Mouse (Mus musculus) liver, adult 2 months (tissue): ENCODE results near the gene Olfr165. TPM values are rescaled to one million over a fixed set of nuclear protein-coding genes. Genes with fewer than 3 reads are reported as not detected.
"Not testable (repeated sequence)": the region's sequence is repeated elsewhere in the genome, so short reads cannot be mapped to it uniquely, and the experiment has no call there.

Source experiments
- DNase-seq: peaks from one replicate; pipeline ENCODE4 v3.0.0-alpha.2; 2011; ENCODE audit warnings: low read depth, low spot score; ENCODE audit errors: extremely low read depth
- H3K27ac ChIP-seq: fragments of 200-500 bp; replicated peaks from 2 replicates; pipeline ENCODE4 v1.5.1; 2012; ENCODE audit warnings: low read depth, mild to moderate bottlenecking, control low read depth, inconsistent platforms, low read length; ENCODE audit not compliant: insufficient read depth
- H3K27me3 ChIP-seq: fragments of 200-500 bp; 2 replicates; pipeline ENCODE4 v1.6.1; 2012; ENCODE audit warnings: mild to moderate bottlenecking, moderate library complexity, low read length, inconsistent platforms; ENCODE audit not compliant: control insufficient read depth, insufficient read depth
- H3K36me3 ChIP-seq: fragments of 200-500 bp; 2 replicates; pipeline ENCODE4 v1.6.1; 2012; ENCODE audit warnings: low read length, inconsistent platforms; ENCODE audit not compliant: control insufficient read depth, insufficient read depth
- H3K4me1 ChIP-seq: fragments of 200-500 bp; 2 replicates; pipeline ENCODE4 v1.6.1; 2011; ENCODE audit warnings: low read length; ENCODE audit not compliant: control insufficient read depth, insufficient read depth
- H3K4me3 ChIP-seq: fragments of 200-500 bp; 2 replicates; pipeline ENCODE4 v1.5.1; 2011; ENCODE audit warnings: low read depth, mild to moderate bottlenecking, control low read depth, low read length, moderate library complexity; ENCODE audit not compliant: insufficient read depth
- H3K79me2 ChIP-seq: fragments of 200-500 bp; 2 replicates; pipeline ENCODE4 v1.6.1; 2012; ENCODE audit warnings: inconsistent platforms, mild to moderate bottlenecking, low read length, moderate library complexity; ENCODE audit not compliant: control insufficient read depth, insufficient read depth
- H3K9ac ChIP-seq: fragments of 200-500 bp; 2 replicates; pipeline ENCODE4 v1.6.1; 2012; ENCODE audit warnings: low read depth, mild to moderate bottlenecking, control low read depth, inconsistent platforms, low read length
- CTCF ChIP-seq: fragments of 200-500 bp; IDR thresholded peaks from 2 replicates; pipeline ENCODE4 v1.5.1; 2011; ENCODE audit warnings: low read depth, low read length, control low read depth
- POLR2A ChIP-seq: fragments of 200-500 bp; IDR thresholded peaks from 2 replicates; pipeline ENCODE4 v1.6.1; 2011; ENCODE audit warnings: low read length, control low read depth; ENCODE audit not compliant: insufficient read depth; ENCODE audit errors: extremely low read depth
- WGBS: fragments of 180-500 bp; shearing (Covaris S2); methylation state at CpG from one replicate; pipeline ENCODE4 v1.1.7; 2018; 5-methylcytosine and 5-hydroxymethylcytosine counted together
- polyA plus RNA-seq: library from polyadenylated mRNA; depleted of rRNA; stranded (reverse); fragments of >200 nt; gene quantifications from 2 replicates; pipeline ENCODE4 v1.2.3, GENCODE M21; 2012; rRNA removed
- total RNA-seq: library from RNA; depleted of rRNA; stranded (reverse); fragments of >200 nt; gene quantifications from 2 replicates; pipeline ENCODE4 v1.2.3, GENCODE M21; 2014; rRNA removed

Olfr165 gene
- not detected in 2 replicates for total RNA-seq
- not detected in 2 replicates for polyA plus RNA-seq

- Histone ChIP-seq H3K4me1 (no peaks in the 10 kb centered on the region), H3K79me2 (no peaks in the 10 kb centered on the region), H3K27ac (no peak within 1 kb of the TSS), H3K4me3 (no peak within 1 kb of the TSS), H3K9ac (no peak within 1 kb of the TSS), H3K36me3 (no peaks in the 10 kb centered on the region), H3K27me3 (no peaks in the 10 kb centered on the region)
- DNase-seq, result no peak
- no peak for TF ChIP-seq CTCF
- WGBS, result 27% methylated on average over 1 of the region's 1 CpGs
Observed at GRCm38 (mm10) chr16:19423034-19423433, at the start of gene Olfr165. Gene Olfr165, minus strand, starts transcription at chr16:19423134.

DNA sequence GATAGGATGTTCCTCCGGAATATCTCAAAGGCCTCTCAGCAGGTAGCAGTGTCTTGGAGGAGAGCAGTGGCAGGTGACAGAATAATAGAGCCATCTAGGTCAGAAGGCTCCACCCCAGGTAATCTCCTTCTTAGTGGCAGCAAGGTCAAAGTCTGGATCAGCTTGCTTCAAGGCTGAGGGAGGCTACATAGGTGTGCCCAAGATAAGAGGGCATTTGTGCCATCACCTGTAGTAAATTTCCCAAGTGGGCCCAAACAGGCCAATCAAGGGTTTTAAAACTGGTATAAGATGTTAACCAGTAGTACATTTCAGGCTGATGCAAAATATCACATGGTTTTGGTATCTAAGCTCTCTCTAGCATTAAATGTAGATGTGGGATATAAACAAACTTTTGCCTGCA, 41.4 kb upstream of the Olfr165 start:
- H3K4me1 ChIP-seq, result no peaks in the 10 kb centered on the region
- no peaks in the 10 kb centered on the region for H3K79me2 ChIP-seq
- H3K27ac ChIP-seq, result no peak overlapping the region
- WGBS, result 95% methylated on average over 1 of the region's 1 CpGs
- H3K9ac ChIP-seq, result no peak overlapping the region
- TF ChIP-seq CTCF, result no peak
- no peak for TF ChIP-seq POLR2A
- H3K36me3 ChIP-seq, result no peaks in the 10 kb centered on the region
- no peaks in the 10 kb centered on the region; the same call in 1 of the 2 replicates for H3K27me3 ChIP-seq
- no peak for DNase-seq
- H3K4me3 ChIP-seq, result no peak overlapping the region

DNA sequence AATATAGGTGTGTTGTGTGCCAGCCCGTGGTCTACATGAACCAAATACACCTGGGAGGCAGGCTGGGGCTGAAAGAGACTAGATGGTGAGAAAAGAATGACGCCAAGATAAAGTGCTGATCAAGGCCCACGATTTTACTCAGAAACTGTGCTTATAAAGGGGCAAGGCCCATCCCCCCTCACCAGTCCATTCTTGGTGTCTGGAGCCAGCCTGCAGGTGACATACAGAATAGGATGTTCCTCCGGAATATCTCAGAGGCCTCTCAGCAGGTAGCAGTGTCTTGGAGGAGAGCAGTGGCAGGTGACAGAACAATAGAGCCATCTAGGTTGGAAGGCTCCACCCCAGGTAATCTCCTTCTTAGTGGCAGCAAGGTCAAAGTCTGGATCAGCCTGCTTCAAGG, 35.8 kb upstream of the Olfr165 start:
- not testable (repeated sequence) for DNase-seq, H3K9ac ChIP-seq, H3K79me2 ChIP-seq, H3K27ac ChIP-seq, H3K27me3 ChIP-seq, H3K36me3 ChIP-seq, H3K4me1 ChIP-seq, H3K4me3 ChIP-seq
- 73% methylated on average over 4 of the region's 4 CpGs for WGBS

DNA sequence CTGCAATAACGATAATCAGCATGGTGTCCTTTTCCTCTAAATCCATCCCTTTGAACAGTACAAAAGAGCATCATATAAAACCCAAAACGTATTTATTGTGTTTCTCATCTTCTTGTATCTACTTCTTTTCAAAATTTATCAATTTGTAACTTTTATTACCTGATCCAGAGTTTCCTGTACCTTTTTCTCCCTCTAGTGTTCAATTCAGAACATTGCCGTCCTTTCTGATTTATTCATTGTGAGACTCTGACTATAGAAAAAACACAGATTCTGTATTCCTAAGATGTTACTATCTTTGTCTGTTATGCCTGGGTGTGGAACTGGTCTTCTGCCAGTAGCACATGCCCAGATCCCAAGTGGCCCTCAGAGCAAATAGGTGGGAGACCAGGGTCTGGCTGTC, 35.0 kb downstream of the Olfr165 start:
- no peak overlapping the region for H3K4me3 ChIP-seq
- no peaks in the 10 kb centered on the region for H3K36me3 ChIP-seq
- no peaks in the 10 kb centered on the region for H3K4me1 ChIP-seq
- no peaks in the 10 kb centered on the region for H3K79me2 ChIP-seq
- H3K9ac ChIP-seq, result no peak overlapping the region
- H3K27me3 ChIP-seq, result no peaks in the 10 kb centered on the region
- H3K27ac ChIP-seq, result no peak overlapping the region
- TF ChIP-seq POLR2A, result no peak
- TF ChIP-seq CTCF, result no peak
- 55% methylated on average over 3 of the region's 3 CpGs for WGBS
- no peak for DNase-seq

Other genes with a start within 250 kb of the Olfr165 start
- gene Olfr164, start 109.1 kb downstream of the Olfr165 start, total RNA-seq, result not detected in 2 replicates
- gene Olfr164, start 109.1 kb downstream of the Olfr165 start, polyA plus RNA-seq, result not detected in 2 replicates
- not detected in 2 replicates for gene Olfr166, start 60.6 kb upstream of the Olfr165 start, total RNA-seq
- 0.09 TPM in 1 of 2 replicates, not detected in the other for gene Olfr166, start 60.6 kb upstream of the Olfr165 start, polyA plus RNA-seq
- not detected in 2 replicates for gene Olfr167, start 99.1 kb upstream of the Olfr165 start, total RNA-seq
- gene Olfr167, start 99.1 kb upstream of the Olfr165 start, polyA plus RNA-seq, result not detected in 2 replicates
- not detected in 2 replicates for gene Olfr168, start 112.4 kb upstream of the Olfr165 start, total RNA-seq
- not detected in 2 replicates for gene Olfr168, start 112.4 kb upstream of the Olfr165 start, polyA plus RNA-seq
- gene Olfr169, start 148.7 kb upstream of the Olfr165 start, total RNA-seq, result not detected in 2 replicates
- not detected in 2 replicates for gene Olfr169, start 148.7 kb upstream of the Olfr165 start, polyA plus RNA-seq
- not detected in 2 replicates for gene Olfr170, start 188.7 kb upstream of the Olfr165 start, total RNA-seq
- gene Olfr170, start 188.7 kb upstream of the Olfr165 start, polyA plus RNA-seq, result not detected in 2 replicates
- not detected in 2 replicates for gene Olfr171, start 206.8 kb upstream of the Olfr165 start, total RNA-seq
- gene Olfr171, start 206.8 kb upstream of the Olfr165 start, polyA plus RNA-seq, result not detected in 2 replicates